In genomic region chr17:88141538-88141937, GRCm38 (mm10) we compare ENCODE assay signal across 13 mouse cellular contexts.
DNase-seq lines count a peak whose midpoint lies in the region; ATAC-seq and TF ChIP-seq lines count a peak whose summit lies in the region.
"Had no signal": no experiment of that assay in that cellular context is flagged by ENCODE, and none has a peak within 500 bp of the region (broad histone marks: within the 10 kb centered on the region; RNA-seq: fewer than 3 reads in every experiment).

No protein-coding gene starts in this region.

- no peak for TF ChIP-seq EP300 in heart, adult 2 months (IDR thresholded peaks at IDR 0.05; ENCODE audit: insufficient read depth, low read depth, low read length)
- no peak for TF ChIP-seq EP300 in ES-Bruce4 (IDR thresholded peaks at IDR 0.05; ENCODE audit: insufficient read depth, low read depth, low read length)

- H3K4me1 ChIP-seq in heart, embryonic 13.5 days: no peaks in the 10 kb centered on the region
- H3K4me1 ChIP-seq in heart, adult 2 months (ENCODE audit: control insufficient read depth, insufficient read depth, low read length): no peaks in the 10 kb centered on the region
- H3K4me1 ChIP-seq in ES-Bruce4 (ENCODE audit: control insufficient read depth, insufficient read depth, low read length): no peaks in the 10 kb centered on the region
- no peaks in the 10 kb centered on the region for H3K4me1 ChIP-seq in lung, embryonic 16.5 days (replicated peaks; ENCODE audit: control insufficient read depth, insufficient read depth, low read length)

- DNase-seq in heart, adult 2 months: no peak
- DNase-seq in cerebellum, postnatal 25 days: no peak
- DNase-seq in frontal cortex, postnatal 14 days (ENCODE audit: low spot score in 2 of 2): no peak
- no peak for DNase-seq in spleen, postnatal 14 days (ENCODE audit: low spot score in 2 of 2)
- DNase-seq: adrenal gland, postnatal 25 days; cerebellum, adult 9-11 months; kidney, adult 2 months had no signal

- H3K9ac ChIP-seq in heart, embryonic 13.5 days: no peak overlapping the region
- H3K9ac ChIP-seq in heart, adult 2 months (ENCODE audit: low read depth, low read length): no peak overlapping the region
- no peak overlapping the region for H3K9ac ChIP-seq in ES-Bruce4 (ENCODE audit: low read depth, poor library complexity, severe bottlenecking)
- H3K9ac ChIP-seq in lung, embryonic 16.5 days (ENCODE audit: low read length): no peak overlapping the region
- H3K9ac ChIP-seq: liver, embryonic 14.5 days had no signal

- intact Hi-C loops in heart, adult 2 months (cut with DNase I): no loop called here

- no peaks in the 10 kb centered on the region for H3K9me3 ChIP-seq in heart, embryonic 13.5 days
- no peaks in the 10 kb centered on the region for H3K9me3 ChIP-seq in ES-Bruce4 (replicated peaks; ENCODE audit: control insufficient read depth, insufficient read depth, low read length, poor library complexity, severe bottlenecking)
- no peaks in the 10 kb centered on the region for H3K9me3 ChIP-seq in lung, embryonic 16.5 days (ENCODE audit: control insufficient read depth, low read length)

- no peak overlapping the region for H3K27ac ChIP-seq in heart, embryonic 13.5 days (replicated peaks)
- H3K27ac ChIP-seq in heart, adult 2 months: no peak overlapping the region
- H3K27ac ChIP-seq in ES-Bruce4 (ENCODE audit: insufficient read depth, low read length): 0 out of 2 replicates have a peak overlapping the region, but pooled peaks have one; percentile 15
- H3K27ac ChIP-seq in lung, embryonic 16.5 days (ENCODE audit: low read length): no peak overlapping the region
- H3K27ac ChIP-seq: liver, embryonic 14.5 days had no signal

- H3K4me2 ChIP-seq in heart, embryonic 13.5 days: peak overlapping the region; percentile 52
- H3K4me2 ChIP-seq in lung, embryonic 16.5 days (ENCODE audit: low read depth, low read length): 0 out of 2 replicates have a peak overlapping the region, but pooled peaks have one; percentile 7

- H3K79me2 ChIP-seq in heart, adult 2 months (replicated peaks; ENCODE audit: control insufficient read depth, insufficient read depth, low read length): no peaks in the 10 kb centered on the region

- TF ChIP-seq CTCF in heart, adult 2 months (IDR thresholded peaks at IDR 0.05): no peak
- no peak for TF ChIP-seq CTCF in ES-Bruce4 (IDR thresholded peaks at IDR 0.05; ENCODE audit: low read depth, low read length)

- H3K4me3 ChIP-seq in heart, embryonic 13.5 days: peak overlapping the region; percentile 30
- no peak overlapping the region for H3K4me3 ChIP-seq in heart, adult 2 months
- no peak overlapping the region for H3K4me3 ChIP-seq in ES-Bruce4 (ENCODE audit: low read depth, low read length)
- no peak overlapping the region for H3K4me3 ChIP-seq in lung, embryonic 16.5 days (ENCODE audit: low read length)

- no peaks in the 10 kb centered on the region for H3K27me3 ChIP-seq in heart, embryonic 13.5 days (replicated peaks)
- H3K27me3 ChIP-seq in heart, adult 2 months (ENCODE audit: control insufficient read depth, insufficient read depth, low read length): no peaks in the 10 kb centered on the region
- no peaks in the 10 kb centered on the region for H3K27me3 ChIP-seq in ES-Bruce4 (ENCODE audit: control insufficient read depth, insufficient read depth, low read length, poor library complexity, severe bottlenecking)
- H3K27me3 ChIP-seq in lung, embryonic 16.5 days (ENCODE audit: control insufficient read depth, insufficient read depth, low read depth, low read length): no peaks in the 10 kb centered on the region
- H3K27me3 ChIP-seq: Patski had no signal

- TF ChIP-seq POLR2A in heart, adult 2 months (IDR thresholded peaks at IDR 0.05; ENCODE audit: insufficient read depth, low read depth, low read length): no peak
- no peak for TF ChIP-seq POLR2A in ES-Bruce4 (IDR thresholded peaks at IDR 0.05; ENCODE audit: insufficient read depth, low read length)

- 33% methylated on average over 12 of the region's 12 CpGs for WGBS in heart, embryonic 13.5 days
- 47% methylated on average over 12 of the region's 12 CpGs for WGBS in heart, adult 2 months
- WGBS in lung, embryonic 16.5 days: 39% methylated on average over 12 of the region's 12 CpGs

- H3K36me3 ChIP-seq in heart, embryonic 13.5 days: no peaks in the 10 kb centered on the region
- H3K36me3 ChIP-seq in heart, adult 2 months (ENCODE audit: control insufficient read depth, insufficient read depth, low read length): no peaks in the 10 kb centered on the region
- H3K36me3 ChIP-seq in ES-Bruce4 (ENCODE audit: control insufficient read depth, insufficient read depth, low read length, poor library complexity, severe bottlenecking): no peaks in the 10 kb centered on the region
- no peaks in the 10 kb centered on the region for H3K36me3 ChIP-seq in lung, embryonic 16.5 days (ENCODE audit: control insufficient read depth, insufficient read depth, low read length)

- no peak for ATAC-seq in heart, embryonic 13.5 days (ENCODE audit: extremely low read depth, insufficient number of reproducible peaks, low FRiP score, low TSS enrichment)
- 0 out of 2 replicates have a peak, but pooled peaks have one; percentile 33 for ATAC-seq in granulocyte monocyte progenitor cell, adult 5-6 weeks (replicated peaks; ENCODE audit: poor library complexity, severe bottlenecking)
- peak; percentile 61; the same call in 1 of the 2 replicates for ATAC-seq in lung, embryonic 16.5 days (ENCODE audit: low read depth)
- ATAC-seq: Patski had no signal
